Mouse (Mus musculus): Measurements from ENCODE around the gene Olfr907. TPM values are rescaled to one million over a fixed set of nuclear protein-coding genes. Genes with fewer than 3 reads are reported as not detected.

The Olfr907 gene
- not detected in 2 replicates for polyA plus RNA-seq (2012; rRNA removed)

GRCm38 (mm10) chr9:38495501-38495900 lies at the start of gene Olfr907:
Olfr907 (plus strand) TSS chr9:38495801.

GRCm38 (mm10) chr9:38447352-38447751 lies 48.2 kb upstream of the Olfr907 start, which contains the start of gene Olfr902:
Olfr902 (plus strand) TSS chr9:38447652.

GRCm38 (mm10) chr9:38462844-38463243 lies 32.8 kb upstream of the Olfr907 start, which contains the start of gene Olfr904:
Olfr904 (plus strand) TSS chr9:38463144.

GRCm38 (mm10) chr9:38470807-38471206 lies 24.8 kb upstream of the Olfr907 start, which contains the start of gene Olfr905:
Olfr905 (plus strand) TSS chr9:38471107.

GRCm38 (mm10) chr9:38486785-38487184 lies 8.8 kb upstream of the Olfr907 start, which contains the start of gene Olfr906:
Olfr906 (plus strand) TSS chr9:38487085.

GRCm38 (mm10) chr9:38521280-38521679 lies 25.7 kb downstream of the Olfr907 start, which contains the start of gene Olfr911-ps1:
Olfr911-ps1 (plus strand) TSS chr9:38521580.

GRCm38 (mm10) chr9:38537549-38537948 lies 41.9 kb downstream of the Olfr907 start, which contains the start of gene Olfr910:
Olfr910 (plus strand) TSS chr9:38537849.

Other genes starting within 250 kb of the Olfr907 start
- gene Olfr143, start 243.0 kb upstream of the Olfr907 start, polyA plus RNA-seq (2012; rRNA removed), result not detected in 2 replicates
- not detected in 2 replicates for gene Olfr895, start 227.9 kb upstream of the Olfr907 start, polyA plus RNA-seq (2012; rRNA removed)
- gene Olfr896-ps1, start 204.7 kb upstream of the Olfr907 start, polyA plus RNA-seq (2012; rRNA removed), result not detected in 2 replicates
- gene Olfr25, start 166.7 kb upstream of the Olfr907 start, polyA plus RNA-seq (2012; rRNA removed), result not detected in 2 replicates
- not detected in 2 replicates for gene Olfr898, start 147.4 kb upstream of the Olfr907 start, polyA plus RNA-seq (2012; rRNA removed)
- not detected in 2 replicates for gene Olfr250, start 128.9 kb upstream of the Olfr907 start, polyA plus RNA-seq (2012; rRNA removed)
- not detected in 2 replicates for gene Olfr251, start 118.7 kb upstream of the Olfr907 start, polyA plus RNA-seq (2012; rRNA removed)
- not detected in 2 replicates for gene Olfr147, start 94.1 kb upstream of the Olfr907 start, polyA plus RNA-seq (2012; rRNA removed)
- gene Olfr901, start 66.3 kb upstream of the Olfr907 start, polyA plus RNA-seq (2012; rRNA removed), result not detected in 2 replicates
- not detected in 2 replicates for gene Olfr902, start 48.1 kb upstream of the Olfr907 start, polyA plus RNA-seq (2012; rRNA removed)
- gene Olfr904, start 32.7 kb upstream of the Olfr907 start, polyA plus RNA-seq (2012; rRNA removed), result not detected in 2 replicates
- gene Olfr905, start 24.7 kb upstream of the Olfr907 start, polyA plus RNA-seq (2012; rRNA removed), result not detected in 2 replicates
- not detected in 2 replicates for gene Olfr906, start 8.7 kb upstream of the Olfr907 start, polyA plus RNA-seq (2012; rRNA removed)
- gene Olfr911-ps1, start 25.8 kb downstream of the Olfr907 start, polyA plus RNA-seq (2012; rRNA removed), result not detected in 2 replicates
- not detected in 2 replicates for gene Olfr910, start 42.0 kb downstream of the Olfr907 start, polyA plus RNA-seq (2012; rRNA removed)
- not detected in 2 replicates for gene Olfr912, start 84.4 kb downstream of the Olfr907 start, polyA plus RNA-seq (2012; rRNA removed)
- gene Olfr913, start 97.0 kb downstream of the Olfr907 start, polyA plus RNA-seq (2012; rRNA removed), result not detected in 2 replicates
- not detected in 2 replicates for gene Olfr914, start 109.3 kb downstream of the Olfr907 start, polyA plus RNA-seq (2012; rRNA removed)
- not detected in 2 replicates for gene Olfr916, start 164.1 kb downstream of the Olfr907 start, polyA plus RNA-seq (2012; rRNA removed)
- gene Olfr917, start 170.0 kb downstream of the Olfr907 start, polyA plus RNA-seq (2012; rRNA removed), result not detected in 2 replicates
- gene Olfr918, start 178.8 kb downstream of the Olfr907 start, polyA plus RNA-seq (2012; rRNA removed), result not detected in 2 replicates
- not detected in 2 replicates for gene Olfr919, start 207.9 kb downstream of the Olfr907 start, polyA plus RNA-seq (2012; rRNA removed)
- gene Vwa5a, start 222.5 kb downstream of the Olfr907 start, polyA plus RNA-seq (2012; rRNA removed), result 6.0 and 9.7 TPM in 2 replicates

All from central nervous system, embryonic 11.5 days (tissue).